Mouse (Mus musculus): Measurements from ENCODE around the gene Adamts3. TPM values are rescaled to one million over a fixed set of nuclear protein-coding genes. Genes with fewer than 3 reads are reported as not detected.

The Adamts3 gene
- total and polyA plus RNA-seq, 3 experiments = 1.9 to 5.3 (median 4.3) TPM

DNA sequence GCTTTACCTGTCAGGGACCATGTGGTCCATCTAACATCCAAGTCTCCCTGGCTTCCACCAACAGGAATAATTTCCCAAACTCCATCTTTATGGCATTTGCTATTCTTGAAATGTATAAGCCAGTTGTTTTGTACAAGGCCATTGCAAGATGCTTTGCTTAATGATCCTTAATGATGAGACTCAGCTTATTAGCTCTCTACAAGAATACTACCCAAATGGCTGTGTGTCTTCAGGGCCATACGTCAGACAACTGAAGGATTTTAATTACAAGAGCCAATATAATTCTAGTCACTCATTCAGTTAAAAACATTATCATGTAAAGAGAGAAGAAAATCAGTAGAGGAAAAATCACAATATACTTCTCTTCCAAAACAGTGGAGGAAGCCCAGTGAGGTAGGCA lies 195.3 kb downstream of the Adamts3 start:
- no peaks in the 10 kb centered on the region for H3K79me2 ChIP-seq (replicated peaks; ENCODE audit: control insufficient read depth, insufficient read depth, low read length)
- 91% methylated on average over 1 of the region's 1 CpGs for WGBS
- TF ChIP-seq CTCF (IDR thresholded peaks at IDR 0.05) = no peak
- no peak for TF ChIP-seq EP300 (IDR thresholded peaks at IDR 0.05; ENCODE audit: insufficient read depth, low read depth, low read length)
- H3K9ac ChIP-seq (ENCODE audit: low read depth, low read length) = no peak overlapping the region
- H3K27ac ChIP-seq = no peak overlapping the region
- H3K4me1 ChIP-seq (ENCODE audit: control insufficient read depth, insufficient read depth, low read length) = no peaks in the 10 kb centered on the region
- H3K27me3 ChIP-seq (ENCODE audit: control insufficient read depth, insufficient read depth, low read length) = no peaks in the 10 kb centered on the region
- no peak for DNase-seq
- H3K36me3 ChIP-seq (ENCODE audit: control insufficient read depth, insufficient read depth, low read length) = no peaks in the 10 kb centered on the region
- intact Hi-C loops (cut with DNase I) = no loop called here
- H3K4me3 ChIP-seq = no peak overlapping the region

GRCm38 (mm10) chr5:89679871-89680536 lies 203.1 kb downstream of the Adamts3 start:
- 55% methylated on average over 5 of the region's 5 CpGs for WGBS
- intact Hi-C loops (cut with DNase I) = loop anchor here (5.0 kb wide), 1 partner anchor 138 kb away; no protein-coding TSS in a partner anchor

DNA sequence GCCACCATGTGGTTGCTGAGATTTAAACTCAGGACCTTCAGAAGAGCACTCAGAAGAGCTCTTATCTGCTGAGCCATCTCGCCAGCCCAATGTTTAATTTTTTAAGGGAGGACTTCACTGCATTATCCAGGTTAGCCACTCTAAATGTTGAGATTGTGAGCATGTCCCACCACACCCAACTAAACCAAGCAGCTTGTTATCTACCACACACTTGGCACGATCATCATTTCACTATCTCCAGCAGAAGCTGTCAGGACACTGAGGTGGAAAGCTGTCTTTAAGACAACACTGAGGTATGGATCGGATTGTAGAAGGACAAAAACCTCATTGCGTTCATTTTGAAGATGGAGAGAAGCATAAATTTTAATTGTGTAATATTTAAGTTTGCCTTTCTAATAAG lies 205.0 kb downstream of the Adamts3 start:
- Histone ChIP-seq H3K27ac (no peak overlapping the region), H3K4me1 (ENCODE audit: control insufficient read depth, insufficient read depth, low read length) (no peaks in the 10 kb centered on the region; the same call in 1 of the 2 replicates), H3K4me3 (no peak overlapping the region), H3K36me3 (ENCODE audit: control insufficient read depth, insufficient read depth, low read length) (no peaks in the 10 kb centered on the region), H3K9ac (ENCODE audit: low read depth, low read length) (no peak overlapping the region), H3K79me2 (replicated peaks; ENCODE audit: control insufficient read depth, insufficient read depth, low read length) (no peaks in the 10 kb centered on the region), H3K27me3 (ENCODE audit: control insufficient read depth, insufficient read depth, low read length) (no peaks in the 10 kb centered on the region)
- DNase-seq = no peak
- WGBS = 80% methylated on average over 4 of the region's 4 CpGs
- TF ChIP-seq POLR2A (IDR thresholded peaks at IDR 0.05; ENCODE audit: insufficient read depth, low read depth, low read length) = no peak
- no peak for TF ChIP-seq CTCF (IDR thresholded peaks at IDR 0.05)
- TF ChIP-seq EP300 (IDR thresholded peaks at IDR 0.05; ENCODE audit: insufficient read depth, low read depth, low read length) = no peak
- intact Hi-C loops (cut with DNase I) = no loop called here

More at GRCm38 (mm10) chr5:89679871-89680536, 203.1 kb downstream of the Adamts3 start:
- Histone ChIP-seq H3K27me3 (ENCODE audit: control insufficient read depth, insufficient read depth, low read length) (no peaks in the 10 kb centered on the region), H3K27ac (no peak overlapping the region), H3K4me3 (no peak overlapping the region), H3K4me1 (ENCODE audit: control insufficient read depth, insufficient read depth, low read length) (no peaks in the 10 kb centered on the region; the same call in 1 of the 2 replicates), H3K9ac (ENCODE audit: low read depth, low read length) (no peak overlapping the region), H3K36me3 (ENCODE audit: control insufficient read depth, insufficient read depth, low read length) (no peaks in the 10 kb centered on the region), H3K79me2 (replicated peaks; ENCODE audit: control insufficient read depth, insufficient read depth, low read length) (no peaks in the 10 kb centered on the region)
- TF ChIP-seq CTCF (IDR thresholded peaks at IDR 0.05) (peak; percentile 84), POLR2A (IDR thresholded peaks at IDR 0.05; ENCODE audit: insufficient read depth, low read depth, low read length) (no peak)
- no peak for DNase-seq

DNA sequence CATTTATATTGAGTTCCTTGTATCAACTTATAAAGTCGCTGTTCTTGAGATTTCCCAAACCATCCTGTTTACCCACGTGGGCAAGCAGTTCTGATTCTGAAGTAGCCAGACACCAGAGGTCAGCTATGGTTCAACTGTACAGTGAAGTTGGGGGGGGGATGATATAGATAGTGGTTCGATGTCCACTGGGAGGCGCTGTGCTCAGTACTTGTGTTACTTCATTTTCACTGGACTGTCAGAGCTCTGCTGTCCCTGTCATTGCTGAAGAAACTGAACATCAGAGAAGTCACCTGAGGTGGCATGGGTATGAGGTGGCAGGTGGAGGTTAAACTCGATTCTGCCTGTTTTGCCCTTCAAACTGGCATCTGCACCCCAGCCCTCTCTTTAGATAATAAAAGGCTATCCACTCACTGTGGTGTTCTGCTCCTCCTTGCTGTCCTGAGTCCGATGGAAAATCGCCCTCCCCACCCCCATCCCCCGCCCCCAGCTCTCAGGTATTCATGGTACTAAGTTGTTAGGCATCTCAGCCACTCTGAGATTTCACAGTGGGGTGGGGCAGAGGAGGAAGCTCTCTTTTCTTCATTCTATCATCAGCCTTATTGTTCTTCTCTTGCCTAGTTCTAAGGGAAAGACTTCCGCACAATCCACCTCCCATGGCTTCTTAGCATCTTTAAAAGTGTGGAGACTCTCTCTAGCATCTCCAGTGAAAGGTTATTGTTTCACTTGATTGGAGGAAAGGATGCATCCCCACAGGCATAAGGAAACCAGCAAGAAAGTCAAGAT lies 208.9 kb downstream of the Adamts3 start:
- Histone ChIP-seq H3K27ac (no peak overlapping the region), H3K27me3 (ENCODE audit: control insufficient read depth, insufficient read depth, low read length) (no peaks in the 10 kb centered on the region), H3K4me1 (ENCODE audit: control insufficient read depth, insufficient read depth, low read length) (no peaks in the 10 kb centered on the region), H3K9ac (ENCODE audit: low read depth, low read length) (no peak overlapping the region), H3K36me3 (ENCODE audit: control insufficient read depth, insufficient read depth, low read length) (no peaks in the 10 kb centered on the region), H3K79me2 (replicated peaks; ENCODE audit: control insufficient read depth, insufficient read depth, low read length) (no peaks in the 10 kb centered on the region), H3K4me3 (no peak overlapping the region)
- no peak for TF ChIP-seq POLR2A (IDR thresholded peaks at IDR 0.05; ENCODE audit: insufficient read depth, low read depth, low read length)
- TF ChIP-seq EP300 (IDR thresholded peaks at IDR 0.05; ENCODE audit: insufficient read depth, low read depth, low read length) = no peak
- TF ChIP-seq CTCF (IDR thresholded peaks at IDR 0.05) = no peak
- 74% methylated on average over 9 of the region's 9 CpGs for whole genome bisulfite sequencing
- intact Hi-C loops (cut with DNase I) = no loop called here
- no peak for DNase-seq

- Histone ChIP-seq H3K4me3 (no peak overlapping the region), H3K36me3 (ENCODE audit: control insufficient read depth, insufficient read depth, low read length) (no peaks in the 10 kb centered on the region), H3K79me2 (replicated peaks; ENCODE audit: control insufficient read depth, insufficient read depth, low read length) (no peaks in the 10 kb centered on the region), H3K27me3 (ENCODE audit: control insufficient read depth, insufficient read depth, low read length) (no peaks in the 10 kb centered on the region), H3K27ac (no peak overlapping the region), H3K9ac (ENCODE audit: low read depth, low read length) (no peak overlapping the region), H3K4me1 (ENCODE audit: control insufficient read depth, insufficient read depth, low read length) (no peaks in the 10 kb centered on the region)
- intact Hi-C loops (cut with DNase I) = no loop called here
- no peak for TF ChIP-seq CTCF (IDR thresholded peaks at IDR 0.05)
- no peak for TF ChIP-seq EP300 (IDR thresholded peaks at IDR 0.05; ENCODE audit: insufficient read depth, low read depth, low read length)
- no peak for TF ChIP-seq POLR2A (IDR thresholded peaks at IDR 0.05; ENCODE audit: insufficient read depth, low read depth, low read length)
- WGBS = 56% methylated on average over 4 of the region's 4 CpGs
- no peak for DNase-seq
Measured at GRCm38 (mm10) chr5:89672950-89673349, 210.2 kb downstream of the Adamts3 start.

DNA sequence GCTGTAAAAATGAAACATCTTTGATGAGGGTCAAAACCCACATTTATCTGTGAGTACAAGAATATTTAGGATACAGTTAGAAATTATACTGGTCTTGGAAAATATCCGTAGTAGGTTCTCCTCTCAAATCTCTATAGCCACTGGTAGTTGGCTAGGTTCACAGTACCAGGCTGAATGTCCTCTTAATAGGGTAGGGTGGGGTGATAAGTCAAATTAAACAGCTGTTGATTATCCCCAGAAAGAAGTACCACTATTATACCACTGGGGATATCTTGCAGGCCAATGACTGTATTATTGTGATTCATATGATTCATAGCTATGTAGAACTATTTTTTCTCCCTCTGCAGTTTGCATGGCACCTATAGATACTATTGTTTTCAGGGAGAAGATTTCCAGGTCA lies 228.8 kb downstream of the Adamts3 start:
- no peak overlapping the region for H3K27ac ChIP-seq
- no peaks in the 10 kb centered on the region for H3K36me3 ChIP-seq (ENCODE audit: control insufficient read depth, insufficient read depth, low read length)
- DNase-seq = no peak
- WGBS = 74% methylated on average over 1 of the region's 1 CpGs
- H3K9ac ChIP-seq (ENCODE audit: low read depth, low read length) = no peak overlapping the region
- no peak overlapping the region for H3K4me3 ChIP-seq
- intact Hi-C loops (cut with DNase I) = no loop called here
- H3K79me2 ChIP-seq (replicated peaks; ENCODE audit: control insufficient read depth, insufficient read depth, low read length) = no peaks in the 10 kb centered on the region
- H3K4me1 ChIP-seq (ENCODE audit: control insufficient read depth, insufficient read depth, low read length) = no peaks in the 10 kb centered on the region
- H3K27me3 ChIP-seq (ENCODE audit: control insufficient read depth, insufficient read depth, low read length) = no peaks in the 10 kb centered on the region
- TF ChIP-seq EP300 (IDR thresholded peaks at IDR 0.05; ENCODE audit: insufficient read depth, low read depth, low read length) (no peak), CTCF (IDR thresholded peaks at IDR 0.05) (no peak), POLR2A (IDR thresholded peaks at IDR 0.05; ENCODE audit: insufficient read depth, low read depth, low read length) (no peak)

All from heart, adult 2 months (tissue).